Mouse (Mus musculus) hindlimb bud, embryonic 11.5 days (tissue): ENCODE measurements around the gene Fut1.
A peak's percentile ranks its signal among the peaks of the same experiment; 100 is the strongest.

ENCODE experiments used
- DNase-seq: peaks from one replicate; pipeline ENCODE4 v3.0.0-alpha.2; 2012; ENCODE audit warnings: low read depth, low spot score; ENCODE audit errors: extremely low spot score

The Fut1 gene

DNA sequence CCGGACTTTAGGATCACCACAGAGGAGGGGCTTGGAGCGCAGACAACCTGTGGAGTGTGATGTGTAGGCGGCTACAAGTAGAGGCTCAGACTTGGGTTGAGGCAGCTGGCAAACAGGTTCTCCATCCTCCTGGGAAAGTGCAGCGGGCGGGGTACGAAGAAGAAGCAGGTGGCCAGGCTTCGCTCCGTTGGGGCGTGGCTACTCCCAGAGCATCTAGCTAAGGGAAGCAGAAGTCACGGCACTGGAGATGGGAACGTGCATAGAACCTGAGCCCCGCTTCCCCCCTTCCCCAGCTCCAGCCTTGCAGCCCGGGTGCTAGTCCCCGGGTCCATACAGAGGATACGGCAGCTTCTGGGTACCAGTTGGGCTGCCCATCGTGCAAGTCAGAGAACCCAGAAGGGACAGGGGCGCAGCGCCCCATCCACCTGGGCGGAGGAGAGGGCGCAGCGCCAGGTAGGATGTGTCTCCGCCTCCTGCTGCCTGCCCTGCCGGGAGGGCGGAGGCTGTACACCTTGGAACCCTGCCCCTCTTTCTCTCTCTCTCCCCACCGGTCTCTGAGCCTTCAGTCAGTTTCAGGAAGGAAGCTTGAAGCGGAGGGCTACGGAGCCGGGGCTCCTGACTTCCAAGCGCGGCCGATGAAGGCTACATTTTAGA, at the start of gene Fut1:
TSS of gene Fut1 (plus strand) at position 248 of the 654 bp plus-strand sequence.
- no peak for DNase-seq

DNA sequence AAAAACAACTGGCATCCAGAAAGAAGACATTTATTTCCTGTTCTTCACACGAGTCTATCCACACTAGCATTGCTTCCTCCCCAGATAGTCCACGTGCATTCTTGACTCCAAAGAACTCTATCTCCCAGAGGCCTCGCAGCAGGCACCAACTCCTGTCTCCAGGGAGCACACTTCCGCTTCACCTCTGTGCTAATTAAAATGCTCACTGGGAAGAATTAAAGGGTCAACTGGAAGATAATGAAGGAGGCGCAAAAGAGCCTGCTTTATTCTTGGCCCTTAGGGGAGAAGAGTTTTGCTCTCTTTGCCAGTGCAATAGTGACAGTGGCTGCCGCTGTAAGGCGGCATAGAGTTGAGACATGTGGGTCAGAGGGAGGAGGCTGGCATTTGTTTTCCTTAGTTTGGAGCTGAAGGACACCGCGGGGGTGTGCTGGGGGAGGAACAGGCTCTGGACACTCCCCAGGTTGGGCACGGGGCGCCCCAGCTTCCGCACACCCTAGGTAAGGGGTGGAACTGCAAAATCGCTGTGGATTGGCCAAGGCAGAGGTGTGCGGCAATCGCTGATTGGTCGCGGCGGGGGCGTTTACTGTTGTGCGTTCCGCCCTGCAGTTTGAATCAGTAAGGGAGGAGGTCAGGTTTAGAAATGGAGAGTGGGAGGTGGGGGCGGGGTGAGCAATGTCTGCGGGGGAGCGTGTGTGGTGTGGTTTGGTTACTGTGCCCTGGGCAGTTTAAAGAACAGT, 49.1 kb upstream of the Fut1 start:
- no peak for DNase-seq

DNA sequence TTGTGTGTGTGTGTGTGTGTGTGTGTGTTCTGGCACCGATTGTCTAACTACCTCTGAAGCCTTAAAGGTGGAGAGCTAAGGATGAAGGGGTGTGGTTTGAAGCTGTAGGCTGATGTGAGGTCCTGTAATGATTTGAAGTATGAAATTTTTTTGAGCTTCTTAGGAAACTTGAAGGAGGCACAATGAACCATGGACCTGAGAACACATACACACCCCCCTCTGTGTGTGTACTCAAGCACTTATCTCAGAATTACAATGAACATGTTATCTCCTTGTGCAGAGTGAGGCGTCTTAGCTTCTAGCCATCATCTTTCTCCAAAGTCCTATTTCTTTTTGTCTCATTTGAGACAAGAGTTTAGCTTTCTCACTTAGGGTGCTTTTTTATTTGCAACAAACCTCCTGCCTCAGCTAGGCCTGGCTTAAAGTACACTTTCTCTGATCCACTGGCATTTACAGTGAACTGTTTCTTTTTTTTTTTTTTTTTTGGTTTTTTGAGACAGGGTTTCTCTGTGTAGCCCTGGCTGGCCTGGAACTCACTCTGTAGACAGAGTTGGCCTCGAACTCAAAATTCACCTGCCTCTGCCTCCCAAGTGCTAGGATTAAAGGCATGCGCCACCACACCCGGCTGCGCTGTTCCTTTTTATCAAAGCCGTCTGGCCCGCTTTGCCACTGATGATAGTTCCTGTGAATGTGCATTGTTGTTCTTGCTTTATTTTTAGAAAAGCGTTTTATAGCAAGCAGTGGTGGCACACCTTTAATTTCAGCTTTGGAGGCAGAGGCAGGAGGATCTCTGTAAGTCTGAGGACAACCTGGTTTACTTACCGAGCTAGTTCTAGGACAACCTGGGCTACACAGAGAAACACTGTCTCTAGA, 48.3 kb upstream of the Fut1 start:
- no peak for DNase-seq

DNA sequence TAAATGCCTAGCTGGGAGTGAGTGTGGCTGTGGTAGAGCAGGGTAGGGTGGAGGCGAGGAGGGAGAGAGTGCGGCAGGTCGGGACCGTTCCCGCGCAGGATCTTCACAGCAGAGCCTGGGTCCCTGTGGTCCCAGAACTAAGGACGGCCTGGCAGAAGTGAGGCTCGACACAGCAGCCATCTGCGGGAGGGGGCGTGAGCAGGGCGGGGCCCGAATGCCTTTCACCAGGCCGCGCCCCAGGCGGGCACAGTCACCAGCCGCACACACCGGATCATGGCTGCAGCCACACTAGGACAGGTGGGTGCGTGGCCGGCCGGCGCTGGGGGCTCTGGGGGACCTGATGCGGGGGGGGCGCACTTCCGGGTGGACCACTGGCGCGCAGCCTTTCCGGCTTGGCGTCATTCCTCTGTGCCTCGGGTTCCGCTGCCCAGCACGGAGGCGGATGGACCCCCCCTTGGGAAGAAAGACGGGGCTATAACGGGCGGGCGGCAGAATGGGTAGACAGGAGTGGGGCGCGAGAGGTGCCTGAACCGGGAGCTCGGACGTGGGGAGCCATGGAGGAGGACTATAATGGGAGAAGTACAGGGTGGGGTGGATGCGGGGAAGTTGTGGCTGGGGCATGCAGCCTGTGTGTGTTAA, 46.9 kb upstream of the Fut1 start, which contains the start of gene Bcat2:
TSS of gene Bcat2 (plus strand) at position 51 of the 639 bp plus-strand sequence.
- DNase-seq: no peak

DNA sequence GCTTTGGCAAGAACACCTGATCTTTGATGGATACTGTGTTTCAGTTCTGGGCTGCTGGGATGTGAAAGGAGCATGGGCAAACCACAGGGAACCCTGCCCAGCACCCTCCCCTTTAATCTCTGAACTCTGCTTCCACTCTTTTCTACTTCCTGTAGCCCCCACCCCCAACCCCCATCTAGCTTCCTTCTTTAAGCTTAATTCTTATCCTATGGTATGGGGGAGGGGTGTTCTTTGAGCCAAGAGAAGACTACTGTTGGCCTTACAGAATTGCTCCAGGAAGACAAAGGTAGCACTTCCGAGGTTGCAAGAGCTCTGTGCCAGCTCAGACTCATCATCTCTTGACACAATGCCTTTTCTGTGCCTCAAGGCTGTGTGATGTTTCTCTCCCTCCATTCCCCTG, 45.1 kb upstream of the Fut1 start:
- DNase-seq: no peak

DNA sequence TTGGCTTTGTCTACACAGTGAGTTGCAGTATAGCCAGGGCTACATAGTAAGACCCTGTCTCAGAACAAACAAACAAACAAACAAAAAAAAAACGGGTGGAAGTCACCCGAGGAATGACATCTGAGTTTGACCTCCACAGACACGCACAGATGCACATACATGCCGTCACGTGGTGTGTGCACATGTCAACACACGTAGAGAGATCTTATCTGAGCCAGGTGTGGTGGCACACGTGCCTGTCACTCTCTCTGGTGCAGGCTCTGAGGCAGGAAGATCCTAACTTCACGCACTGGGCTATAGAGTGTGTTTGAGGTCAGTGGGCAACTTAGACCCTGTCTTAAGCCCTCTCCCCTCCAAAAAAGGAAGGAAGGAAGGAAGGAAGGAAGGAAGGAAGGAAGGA, 43.1 kb upstream of the Fut1 start:
- DNase-seq: no peak

DNA sequence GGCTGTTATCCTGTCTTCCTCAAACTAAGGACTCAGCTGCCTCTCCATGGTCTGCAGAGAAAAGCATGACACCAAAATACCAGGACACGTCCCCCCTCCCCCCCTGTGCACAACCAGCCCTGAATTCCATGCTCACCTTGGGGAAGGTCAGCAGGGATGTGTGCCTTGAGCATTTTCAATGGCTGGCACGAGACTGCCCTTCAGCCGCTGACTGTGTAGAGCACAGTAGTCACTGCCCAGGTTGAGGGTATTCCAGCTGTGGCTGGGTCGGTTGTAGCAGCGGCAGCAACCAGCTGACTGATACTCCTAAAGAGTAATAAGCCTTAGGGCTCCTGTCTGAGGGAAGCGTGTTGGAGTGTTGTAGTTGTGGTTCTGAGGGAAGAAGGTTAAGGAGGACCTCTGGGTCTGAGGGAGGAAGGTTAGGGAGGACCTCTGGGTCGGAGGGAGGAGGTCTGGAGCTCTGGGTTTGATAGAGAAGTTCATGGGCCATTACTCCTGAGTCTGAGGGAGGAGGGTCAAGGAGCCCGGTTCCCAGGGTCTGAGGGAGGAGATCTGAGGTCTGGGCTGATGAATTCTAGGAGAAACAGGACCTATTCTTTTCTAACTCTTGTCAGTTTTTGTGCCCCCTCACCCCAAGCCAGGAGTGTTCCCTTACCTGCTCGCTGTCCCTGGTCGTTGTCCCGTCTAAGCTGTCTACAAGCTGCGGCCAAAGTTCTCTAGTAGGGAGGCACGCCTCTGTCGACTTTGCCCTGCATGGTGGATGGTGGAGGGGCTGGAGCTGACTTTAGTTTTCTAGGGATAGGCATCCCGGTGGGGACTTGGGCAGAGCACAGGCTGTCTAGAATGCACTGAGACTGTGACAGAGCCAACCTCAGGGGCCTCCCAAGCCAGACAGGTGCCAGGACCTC, 42.4 kb upstream of the Fut1 start:
- DNase-seq: no peak

DNA sequence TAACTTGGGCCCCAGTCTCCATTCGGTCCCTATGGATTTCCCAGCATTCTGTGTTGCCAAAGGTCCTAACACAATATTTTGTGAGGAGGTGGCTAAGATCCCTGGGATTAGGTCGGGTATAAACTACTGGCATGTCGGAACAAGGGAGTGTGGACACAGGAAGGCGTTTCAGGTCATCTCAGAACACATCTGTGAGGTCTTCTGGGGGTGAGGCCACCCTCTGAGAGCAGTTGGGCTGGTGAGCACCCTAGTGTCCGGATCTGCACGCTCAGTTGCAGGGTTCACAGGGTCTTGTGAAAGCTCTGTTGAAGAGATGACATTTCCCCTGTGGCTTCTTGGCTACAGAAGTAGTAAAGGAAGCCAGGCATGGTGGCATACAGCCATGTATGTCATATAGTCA, 31.2 kb upstream of the Fut1 start:
- DNase-seq: no peak

DNA sequence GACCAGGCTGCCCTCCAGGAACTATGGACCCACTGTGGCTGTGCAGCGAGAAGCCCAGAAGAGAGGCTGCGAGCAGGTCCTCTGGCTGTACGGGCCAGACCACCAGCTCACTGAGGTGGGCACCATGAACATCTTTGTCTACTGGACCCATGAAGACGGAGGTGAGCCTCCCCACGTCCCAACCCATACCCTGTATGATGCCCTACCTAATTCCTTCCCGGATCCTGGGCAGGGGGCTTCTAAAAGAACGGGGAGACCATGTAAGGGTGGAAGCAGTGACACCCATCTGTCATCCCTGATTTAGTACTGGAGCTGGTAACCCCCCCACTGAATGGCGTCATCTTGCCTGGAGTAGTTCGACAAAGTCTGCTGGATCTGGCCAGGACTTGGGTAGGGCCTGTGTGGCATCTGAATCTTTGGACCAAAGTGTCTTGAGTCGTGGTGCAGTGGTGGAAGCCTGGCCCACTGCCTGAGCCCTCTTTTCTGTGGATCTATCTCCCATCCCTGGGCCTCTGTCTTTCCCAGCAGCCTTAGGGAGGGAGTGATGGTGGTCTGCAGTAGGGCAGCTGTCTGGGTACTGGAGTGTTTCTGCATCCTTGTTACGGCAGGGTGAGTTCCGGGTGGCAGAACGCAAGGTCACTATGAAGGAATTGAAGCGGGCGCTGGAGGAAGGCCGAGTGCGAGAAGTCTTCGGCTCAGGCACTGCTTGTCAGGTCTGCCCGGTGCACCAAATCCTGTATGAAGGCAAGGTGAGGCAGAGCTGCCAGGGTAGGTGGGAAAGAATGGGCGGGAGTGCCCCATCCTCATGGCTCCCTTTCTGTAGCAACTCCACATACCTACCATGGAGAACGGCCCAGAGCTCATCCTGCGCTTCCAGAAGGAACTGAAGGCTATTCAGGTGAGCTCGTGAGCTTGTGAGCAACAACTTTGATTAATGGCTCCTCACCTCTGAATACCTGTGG, 29.2 kb upstream of the Fut1 start:
- DNase-seq: no peak

DNA sequence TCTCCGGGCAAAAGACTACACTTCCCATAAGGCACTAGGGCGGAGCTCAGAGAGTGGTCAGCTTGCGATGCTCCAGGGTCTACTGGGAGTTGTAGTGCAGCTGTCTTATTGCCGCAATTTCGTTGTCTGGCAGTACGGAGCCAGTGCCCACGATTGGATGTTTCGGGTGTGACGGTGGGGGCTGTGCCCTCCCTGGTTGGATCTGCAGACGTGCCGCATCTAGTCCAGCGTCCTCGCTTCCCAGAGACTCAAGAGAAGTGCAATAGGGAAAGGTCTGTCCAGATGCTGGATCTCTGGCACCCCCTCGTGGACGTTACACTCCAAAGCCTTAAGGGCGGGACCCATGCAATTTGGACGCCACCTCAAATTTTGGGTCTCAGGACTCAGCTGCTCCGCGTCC, 27.9 kb upstream of the Fut1 start:
- peak; percentile 95 for DNase-seq

DNA sequence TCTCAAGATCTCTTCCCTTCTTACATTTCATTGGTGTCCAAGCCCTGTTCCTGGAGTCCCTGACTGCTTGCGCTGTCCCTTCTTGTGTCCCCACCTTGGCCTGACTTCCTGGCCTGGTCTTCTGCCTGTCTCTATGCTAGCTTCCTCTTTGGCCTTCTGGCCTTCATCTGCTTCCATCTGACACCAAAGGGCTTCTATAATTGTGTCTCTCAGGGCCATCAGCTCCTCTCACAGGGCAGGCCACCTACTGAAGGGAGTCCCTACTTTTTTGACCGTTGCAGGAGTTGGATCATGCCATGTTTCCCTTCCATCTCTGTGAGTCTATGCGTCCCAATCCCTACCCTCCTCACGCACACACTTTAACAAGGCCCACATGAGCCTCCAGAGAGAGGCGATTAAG, 27.2 kb upstream of the Fut1 start:
- no peak for DNase-seq

DNA sequence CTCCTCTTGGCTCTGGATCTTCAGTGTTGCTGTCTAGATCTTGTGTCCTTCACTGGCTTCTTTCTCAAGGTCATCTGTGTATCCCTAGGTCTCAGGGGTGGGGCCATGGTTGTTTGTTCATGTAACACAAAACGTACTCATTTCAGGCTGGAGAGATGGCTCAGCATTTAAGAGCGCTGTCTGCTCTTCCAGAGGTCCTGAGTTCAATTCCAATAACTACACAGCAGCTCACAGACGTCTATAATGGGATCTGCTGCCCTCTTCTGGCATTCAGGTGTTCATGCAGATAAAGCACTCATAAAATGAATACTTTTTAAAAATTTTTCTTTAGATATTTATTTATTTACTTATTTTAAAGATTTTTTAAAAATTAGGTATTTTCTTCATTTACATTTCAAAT, 26.2 kb upstream of the Fut1 start:
- no peak for DNase-seq

DNA sequence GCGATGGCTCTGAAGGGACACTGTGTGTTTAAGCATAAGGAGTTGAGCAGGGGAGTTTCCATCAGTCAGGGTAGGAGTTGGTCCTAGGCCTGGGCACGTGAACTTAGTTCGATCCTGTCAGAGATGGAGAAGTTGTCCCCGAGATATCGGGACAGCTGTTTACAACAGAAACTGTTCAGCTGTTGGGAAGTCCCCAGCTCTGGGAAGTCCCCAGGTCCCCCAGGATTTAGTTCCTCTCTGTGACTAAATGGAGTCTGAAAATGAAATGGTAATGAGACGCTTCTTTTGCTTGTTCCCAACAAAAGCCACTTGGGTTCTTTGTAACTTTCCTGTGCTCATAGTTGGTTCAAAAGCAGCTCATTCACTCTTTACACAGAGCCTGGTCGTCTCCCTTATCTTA, 25.2 kb upstream of the Fut1 start:
- no peak for DNase-seq

DNA sequence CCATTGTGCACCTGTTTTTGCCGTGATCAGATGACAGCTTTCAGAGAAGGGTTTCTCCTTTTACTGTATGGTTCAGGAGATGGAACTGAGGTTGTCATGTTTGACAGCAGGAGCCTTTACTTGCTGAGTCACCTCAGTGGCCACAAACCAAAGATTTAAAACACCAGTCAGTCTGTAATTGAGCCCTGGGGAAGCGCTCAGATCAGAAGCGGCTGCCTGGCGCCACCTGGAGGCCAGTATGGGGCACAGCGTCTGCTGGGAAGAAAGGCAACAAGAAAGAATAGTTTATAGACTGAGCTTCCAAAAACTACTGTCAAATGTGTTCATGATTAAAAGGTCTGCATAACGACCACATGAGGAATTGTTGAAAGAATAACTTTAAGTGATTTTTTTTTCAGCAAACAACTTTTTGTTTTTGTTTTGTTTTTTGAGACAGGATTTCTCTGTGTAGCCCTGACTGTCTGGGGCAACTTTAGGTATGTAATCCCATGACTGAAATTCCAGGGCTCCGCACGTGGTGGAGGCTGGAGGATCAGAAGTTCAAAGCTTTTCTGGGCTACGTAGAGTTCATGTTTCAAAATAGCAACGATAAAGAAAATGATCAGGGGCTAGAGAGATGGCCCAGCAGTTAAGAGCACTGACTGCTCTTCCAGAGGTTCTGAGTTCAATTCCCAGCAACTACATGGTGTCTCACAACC, 23.8 kb upstream of the Fut1 start:
- DNase-seq: peak; percentile 46

DNA sequence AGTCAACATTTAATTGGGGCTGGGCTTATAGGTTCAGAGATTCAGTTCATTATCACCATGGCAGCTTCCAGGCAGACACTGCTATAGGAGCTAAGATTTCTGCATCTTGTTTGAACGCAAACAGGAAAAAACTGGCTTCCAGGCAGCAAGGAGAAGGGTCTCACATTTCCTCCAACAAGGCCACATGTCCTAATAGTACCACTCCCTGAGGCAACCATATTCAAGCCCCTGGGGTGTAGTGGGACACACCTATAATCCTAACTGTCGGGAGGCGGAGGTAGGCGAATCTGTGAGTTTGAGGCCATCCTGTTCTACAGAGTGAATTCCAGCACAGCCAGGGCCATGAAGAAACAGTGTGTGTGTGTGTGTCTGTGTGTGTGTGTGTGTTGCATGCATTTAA, 21.9 kb upstream of the Fut1 start:
- no peak for DNase-seq

DNA sequence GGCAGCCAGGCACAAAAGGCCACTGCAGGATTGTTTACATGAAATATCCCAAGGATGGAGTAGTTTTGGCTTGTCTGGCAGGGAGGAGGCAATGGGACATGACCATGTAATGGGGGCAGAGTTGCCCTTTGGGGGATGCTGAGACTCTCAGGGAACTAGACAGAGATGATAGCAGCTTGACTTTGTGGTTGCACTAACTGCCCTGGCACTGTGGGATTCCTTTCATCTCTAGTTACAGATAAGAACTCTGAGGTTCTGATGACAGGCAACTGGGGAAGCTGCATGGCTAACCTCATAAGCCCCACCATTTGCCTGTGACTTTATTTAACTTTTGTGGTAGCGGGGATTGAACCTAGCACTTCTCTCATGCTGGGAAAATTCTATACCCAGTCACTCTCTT, 21.0 kb upstream of the Fut1 start:
- no peak for DNase-seq

DNA sequence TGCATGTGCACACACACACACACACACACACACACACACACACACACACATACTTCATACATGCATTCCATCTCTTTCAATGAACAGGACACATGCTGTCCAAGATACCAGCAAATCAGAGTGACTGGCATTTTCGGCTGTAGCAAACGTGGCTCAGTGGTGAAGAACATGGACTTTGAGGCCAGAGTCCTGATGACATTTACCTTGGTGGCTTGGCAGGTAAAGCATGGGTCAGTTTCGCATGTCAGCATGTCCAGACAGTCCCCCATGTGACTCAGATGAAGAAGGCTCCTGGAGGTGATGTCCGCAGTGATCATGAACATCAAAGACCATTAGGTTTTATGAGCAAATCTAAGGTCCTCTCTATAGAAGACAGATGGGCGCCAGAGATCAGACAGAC, 20.1 kb upstream of the Fut1 start:
- DNase-seq: no peak

DNA sequence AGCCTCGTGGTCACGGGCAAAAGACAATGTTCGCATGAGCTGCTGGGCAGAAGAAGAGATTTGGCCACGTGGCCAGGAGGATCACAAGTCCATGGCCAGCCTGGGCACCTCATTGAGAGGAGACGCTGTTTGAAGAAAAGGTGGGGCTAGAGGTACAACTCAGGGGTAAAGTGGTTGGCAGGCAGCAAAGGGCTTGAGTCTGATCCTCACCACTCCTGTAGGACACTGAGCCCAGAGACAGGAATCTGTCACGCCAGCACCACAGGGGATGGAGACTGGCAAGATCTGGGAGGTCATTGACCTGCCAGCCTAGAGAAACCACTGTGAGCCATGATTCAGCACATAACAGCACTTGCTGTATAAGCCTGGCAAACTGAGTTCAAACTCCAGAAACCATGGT, 19.6 kb upstream of the Fut1 start:
- DNase-seq: no peak
